Mouse (Mus musculus) Muller cell, postnatal 12 days (primary cell): ENCODE measurements at regions not wholly inside any gene's neighbourhood (a gene's known extent, or its start where the extent isn't known, plus 50 kb on each side); places are given as distances from the start of the nearest gene placed in this dataset.
A peak's percentile ranks its signal among the peaks of the same experiment; 100 is the strongest.

Source experiments
- DNase-seq: peaks from one replicate; pipeline ENCODE4 v3.0.0-alpha.2; 2015; ENCODE audit errors: inconsistent ontology term

GRCm38 (mm10) chr6:84514623-84515022 is 79.1 kb downstream of the Cyp26b1 start:
- no peak for DNase-seq

- no peak for DNase-seq
These were observed 85.1 kb downstream of the Cyp26b1 start for GRCm38 (mm10) chr6:84508598-84508997.

GRCm38 (mm10) chr6:84506675-84507074 is 87.0 kb downstream of the Cyp26b1 start:
- DNase-seq = no peak

- no peak for DNase-seq
These were observed 93.3 kb downstream of the Cyp26b1 start for GRCm38 (mm10) chr6:84500255-84500886.

- DNase-seq = no peak
These were observed 95.6 kb downstream of the Cyp26b1 start for GRCm38 (mm10) chr6:84498076-84498475.

GRCm38 (mm10) chr6:84493676-84494075 is 100.0 kb downstream of the Cyp26b1 start:
- DNase-seq = no peak

GRCm38 (mm10) chr6:84493169-84493568 is 100.5 kb downstream of the Cyp26b1 start:
- DNase-seq = peak; percentile 38

GRCm38 (mm10) chr6:84492594-84492993 is 101.1 kb downstream of the Cyp26b1 start:
- no peak for DNase-seq

GRCm38 (mm10) chr6:84491106-84491505 is 102.6 kb downstream of the Cyp26b1 start:
- no peak for DNase-seq

GRCm38 (mm10) chr6:84481205-84481604 is 112.5 kb downstream of the Cyp26b1 start:
- no peak for DNase-seq

- peak; percentile 6 for DNase-seq
These were observed 116.6 kb downstream of the Cyp26b1 start for GRCm38 (mm10) chr6:84477072-84477471.

GRCm38 (mm10) chr6:84476466-84476865 is 117.2 kb downstream of the Cyp26b1 start:
- peak; percentile 44 for DNase-seq

- DNase-seq = no peak
These were observed 118.9 kb downstream of the Cyp26b1 start for GRCm38 (mm10) chr6:84474835-84475234.

GRCm38 (mm10) chr6:84473171-84473570 is 120.5 kb downstream of the Cyp26b1 start:
- DNase-seq = no peak

GRCm38 (mm10) chr6:84472287-84472686 is 121.4 kb downstream of the Cyp26b1 start:
- DNase-seq = no peak

GRCm38 (mm10) chr6:84467319-84467718 is 126.4 kb downstream of the Cyp26b1 start:
- DNase-seq = no peak

GRCm38 (mm10) chr6:84466223-84466622 is 127.5 kb downstream of the Cyp26b1 start:
- DNase-seq = no peak

GRCm38 (mm10) chr6:84465596-84465995 is 128.1 kb downstream of the Cyp26b1 start:
- DNase-seq = no peak

- no peak for DNase-seq
These were observed 129.9 kb downstream of the Cyp26b1 start for GRCm38 (mm10) chr6:84463592-84464367.

- no peak for DNase-seq
These were observed 136.9 kb downstream of the Cyp26b1 start for GRCm38 (mm10) chr6:84456803-84457202.

GRCm38 (mm10) chr6:84445093-84445492 is 148.6 kb downstream of the Cyp26b1 start:
- no peak for DNase-seq

GRCm38 (mm10) chr6:84442667-84443066 is 151.0 kb downstream of the Cyp26b1 start:
- DNase-seq = no peak
